23 mouse cellular contexts compared by ENCODE assay signal in the genomic region with DNA sequence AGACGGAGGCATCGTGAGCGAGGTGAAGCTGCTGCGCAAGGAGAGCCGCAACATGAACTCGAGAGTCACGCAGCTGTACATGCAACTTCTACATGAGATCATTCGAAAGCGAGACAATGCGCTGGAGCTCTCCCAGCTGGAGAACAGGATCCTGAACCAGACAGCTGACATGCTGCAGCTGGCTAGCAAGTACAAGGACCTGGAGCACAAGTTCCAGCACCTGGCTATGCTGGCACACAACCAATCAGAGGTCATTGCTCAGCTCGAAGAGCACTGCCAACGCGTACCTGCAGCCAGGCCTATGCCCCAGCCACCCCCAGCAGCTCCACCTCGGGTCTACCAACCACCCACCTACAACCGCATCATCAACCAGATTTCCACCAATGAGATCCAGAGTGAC. TPM values are rescaled to one million over a fixed set of nuclear protein-coding genes. Genes with fewer than 3 reads are reported as not detected.
DNase-seq lines count a peak whose midpoint lies in the region; ATAC-seq lines count a peak whose summit lies in the region.
"Had no signal": no experiment of that assay in that cellular context is flagged by ENCODE, and none has a peak within 500 bp of the region (broad histone marks: within the 10 kb centered on the region; RNA-seq: fewer than 3 reads in every experiment).

No protein-coding gene starts in this region.

- no peak overlapping the region for H3K9ac ChIP-seq in kidney, embryonic 15.5 days
- H3K9ac ChIP-seq: embryonic facial prominence, embryonic 13.5 days; forebrain, embryonic 13.5 days; hindbrain, embryonic 13.5 days; limb, embryonic 15.5 days; midbrain, embryonic 15.5 days; neural tube, embryonic 15.5 days; stomach, embryonic 15.5 days had no signal

- DNase-seq in kidney, adult 11 months: peak; percentile 53
- DNase-seq in heart, postnatal 14 days: peak; percentile 50 to 58
- DNase-seq in heart, postnatal 4 days: peak; percentile 60
- peak; percentile 46 to 76 for DNase-seq in kidney, postnatal 25 days
- DNase-seq in urinary bladder, postnatal 10 days (ENCODE audit: low spot score): no peak
- no peak for DNase-seq in gastrocnemius, postnatal 25 days
- DNase-seq: adrenal gland, adult 2 months; cerebellum, adult 18-20 months; cerebellum, postnatal 25 days; gastrocnemius, adult 2 months; layer of hippocampus, adult 9-11 months; lung, postnatal 4 days; right cerebral cortex, adult 18-20 months; thymus, adult 2 months had no signal

- H3K4me1 ChIP-seq in kidney, embryonic 15.5 days: peaks cover 38% of the 10 kb centered on the region
- H3K4me1 ChIP-seq: stomach, embryonic 15.5 days had no signal

- peaks cover 26% of the 10 kb centered on the region for H3K36me3 ChIP-seq in kidney, embryonic 15.5 days
- H3K36me3 ChIP-seq: midbrain, embryonic 15.5 days; neural tube, embryonic 15.5 days; stomach, embryonic 15.5 days had no signal

- no peak overlapping the region for H3K4me2 ChIP-seq in kidney, embryonic 15.5 days
- H3K4me2 ChIP-seq: embryonic facial prominence, embryonic 13.5 days; forebrain, embryonic 13.5 days; hindbrain, embryonic 13.5 days; limb, embryonic 15.5 days; midbrain, embryonic 15.5 days; neural tube, embryonic 15.5 days; stomach, embryonic 15.5 days had no signal

- intact Hi-C loops in heart, postnatal 14 days (cut with DNase I): no loop called here

- H3K27me3 ChIP-seq in kidney, embryonic 15.5 days: no peaks in the 10 kb centered on the region
- H3K27me3 ChIP-seq: embryonic facial prominence, embryonic 13.5 days; forebrain, embryonic 13.5 days; hindbrain, embryonic 13.5 days; limb, embryonic 15.5 days; midbrain, embryonic 15.5 days; neural tube, embryonic 15.5 days; stomach, embryonic 15.5 days had no signal

- ATAC-seq in kidney, embryonic 15.5 days (replicated peaks; ENCODE audit: low FRiP score): no peak
- ATAC-seq: forebrain, embryonic 13.5 days; midbrain, embryonic 15.5 days had no signal

- no peak overlapping the region for H3K4me3 ChIP-seq in kidney, embryonic 15.5 days (replicated peaks)
- H3K4me3 ChIP-seq: embryonic facial prominence, embryonic 13.5 days; forebrain, embryonic 13.5 days; gastrocnemius, adult 2 months; hindbrain, embryonic 13.5 days; left cerebral cortex, adult 2 months; limb, embryonic 15.5 days; midbrain, embryonic 15.5 days; neural tube, embryonic 15.5 days; stomach, embryonic 15.5 days had no signal

- H3K9me3 ChIP-seq in kidney, embryonic 15.5 days (replicated peaks): no peaks in the 10 kb centered on the region
- H3K9me3 ChIP-seq: embryonic facial prominence, embryonic 13.5 days; forebrain, embryonic 13.5 days; hindbrain, embryonic 13.5 days; limb, embryonic 15.5 days; midbrain, embryonic 15.5 days; neural tube, embryonic 15.5 days; stomach, embryonic 15.5 days had no signal

- 78% methylated on average over 15 of the region's 15 CpGs for WGBS in kidney, embryonic 15.5 days

- H3K27ac ChIP-seq in kidney, embryonic 15.5 days: no peak overlapping the region
- H3K27ac ChIP-seq: embryonic facial prominence, embryonic 13.5 days; forebrain, embryonic 13.5 days; hindbrain, embryonic 13.5 days; left cerebral cortex, adult 2 months; limb, embryonic 15.5 days; midbrain, embryonic 15.5 days; neural tube, embryonic 15.5 days; stomach, embryonic 15.5 days had no signal

RNA-seq across cellular contexts. Expression of gene Angptl2, which starts 12.7 kb away (rescaled TPM):
- polyA plus RNA-seq in kidney, embryonic 15.5 days (2015; fragmentation: Nextera tagmentation; extraction: Ambion mirVana): 35.0 and 40.9 TPM in 2 replicates
- 10 to 100 TPM; 83.2 to 85.0 TPM for total RNA-seq in heart, postnatal 14 days (2021)
- 100 to 1,000 TPM; 108 to 126 TPM for total RNA-seq in heart, postnatal 4 days (2021)
- 10 to 100 TPM; 64.2 to 68.7 TPM for total RNA-seq in gastrocnemius, postnatal 25 days (2021)

Comparison
In these comparisons a context has a peak if more than half of its experiments do, and no peak if none do; other contexts are left out.
1. DNase-seq: peak in kidney, adult 11 months (single experiment), heart, postnatal 14 days (2 of 2), heart, postnatal 4 days (single experiment) and kidney, postnatal 25 days (2 of 2); none in urinary bladder, postnatal 10 days (single experiment) and gastrocnemius, postnatal 25 days (single experiment).